Mouse (Mus musculus): Measurements from ENCODE around the gene Loxl3. TPM values are rescaled to one million over a fixed set of nuclear protein-coding genes. Genes with fewer than 3 reads are reported as not detected.

Loxl3 gene
- total and polyA plus RNA-seq, 2 experiments from 2014 or later, result 4.7 to 7.3 TPM

DNA sequence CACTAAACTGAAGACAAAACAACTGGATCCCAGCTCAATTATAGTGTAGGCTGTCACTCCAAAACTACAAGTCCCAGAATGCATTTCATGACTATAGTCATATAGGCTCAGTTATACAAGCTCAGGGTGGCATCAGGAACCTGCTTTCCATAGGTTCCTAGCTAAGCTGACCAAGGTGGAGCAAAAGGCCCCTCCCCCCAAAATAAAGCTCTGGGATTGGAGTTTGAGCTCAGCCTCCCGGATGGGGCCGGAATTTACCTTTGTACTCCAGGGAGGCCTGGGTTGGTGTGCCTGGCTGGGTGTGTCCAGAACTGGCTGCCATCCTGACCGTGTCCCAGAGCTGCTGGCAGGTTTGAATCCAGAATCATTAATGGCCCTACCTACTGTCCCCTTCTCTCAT lies 23.8 kb downstream of the Loxl3 start, which contains the start of gene Dqx1:
Gene Dqx1, plus strand, starts transcription at position 55 of the 400 bp plus-strand sequence.
- Histone ChIP-seq H3K36me3 (ENCODE audit: insufficient read depth, low read length) (peaks cover 8% of the 10 kb centered on the region), H3K4me2 (ENCODE audit: low read depth, low read length, poor library complexity, severe bottlenecking) (no peak within 1 kb of the TSS), H3K4me1 (ENCODE audit: insufficient read depth, low read length) (peaks cover 10% of the 10 kb centered on the region), H3K4me3 (ENCODE audit: low read depth, low read length) (no peak within 1 kb of the TSS), H3K27me3 (ENCODE audit: insufficient read depth, low read length) (peaks cover 9% of the 10 kb centered on the region; the same call in 1 of the 2 replicates), H3K27ac (ENCODE audit: low read depth, low read length) (no peak within 1 kb of the TSS), H3K9me3 (ENCODE audit: low read length) (no peaks in the 10 kb centered on the region), H3K9ac (replicated peaks; ENCODE audit: low read length, poor library complexity, severe bottlenecking) (no peak within 1 kb of the TSS)
- TF ChIP-seq CTCF (IDR thresholded peaks at IDR 0.05), result no peak
- 56% methylated on average over 3 of the region's 3 CpGs for WGBS
- ATAC-seq (ENCODE audit: low FRiP score) (no peak), DNase-seq (ENCODE audit: low spot score) (peak; percentile 51)

DNA sequence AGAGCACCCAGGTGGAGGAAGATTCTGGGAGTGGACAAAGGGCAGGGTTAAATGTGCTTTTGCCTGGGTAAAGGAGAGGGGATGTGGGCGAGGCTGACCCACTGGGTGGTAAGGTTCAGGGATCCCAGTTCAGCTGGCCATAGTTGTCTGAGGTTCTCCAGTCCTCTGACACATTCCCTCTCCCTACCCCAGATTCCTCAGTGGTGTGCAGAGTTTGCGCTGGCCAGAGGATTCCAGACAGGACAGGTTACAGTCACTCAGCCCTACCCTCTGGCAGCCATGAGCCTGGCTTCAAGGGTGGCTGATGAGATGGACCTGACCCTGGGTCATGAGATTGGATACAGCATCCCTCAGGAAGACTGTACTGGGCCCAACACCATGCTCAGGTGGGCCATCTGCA lies 24.8 kb downstream of the Loxl3 start:
- Histone ChIP-seq H3K4me3 (ENCODE audit: low read depth, low read length) (no peak overlapping the region), H3K4me1 (ENCODE audit: insufficient read depth, low read length) (peaks cover 10% of the 10 kb centered on the region), H3K36me3 (ENCODE audit: insufficient read depth, low read length) (peaks cover 8% of the 10 kb centered on the region), H3K4me2 (ENCODE audit: low read depth, low read length, poor library complexity, severe bottlenecking) (no peak overlapping the region), H3K9ac (replicated peaks; ENCODE audit: low read length, poor library complexity, severe bottlenecking) (no peak overlapping the region), H3K27me3 (ENCODE audit: insufficient read depth, low read length) (peaks cover 18% of the 10 kb centered on the region), H3K9me3 (ENCODE audit: low read length) (no peaks in the 10 kb centered on the region), H3K27ac (ENCODE audit: low read depth, low read length) (no peak overlapping the region)
- DNase-seq (ENCODE audit: low spot score) (no peak), ATAC-seq (ENCODE audit: low FRiP score) (no peak)
- 70% methylated on average over 2 of the region's 2 CpGs for WGBS
- no peak for TF ChIP-seq CTCF (IDR thresholded peaks at IDR 0.05)

DNA sequence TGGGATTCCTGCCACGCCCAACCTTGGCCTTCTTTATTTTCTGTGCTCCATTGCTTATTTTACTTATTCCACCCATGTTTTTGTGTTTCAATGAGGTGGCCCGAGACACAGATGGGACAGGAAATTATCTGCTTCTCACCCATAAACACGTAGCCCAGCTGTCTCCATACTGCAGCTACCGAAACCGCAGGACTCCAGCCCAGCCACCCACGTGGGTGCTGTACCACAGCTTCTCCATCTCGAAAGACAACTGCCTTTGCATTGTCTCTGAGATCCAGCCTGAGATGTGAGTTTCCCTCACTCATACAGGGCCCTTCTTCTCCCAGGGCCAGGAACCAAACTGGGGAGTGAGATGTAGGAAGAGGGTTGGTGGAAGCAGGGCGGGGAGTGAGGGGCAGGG lies 32.0 kb downstream of the Loxl3 start:
- Histone ChIP-seq H3K36me3 (ENCODE audit: insufficient read depth, low read length) (no peaks in the 10 kb centered on the region), H3K9me3 (ENCODE audit: low read length) (no peaks in the 10 kb centered on the region), H3K4me1 (ENCODE audit: insufficient read depth, low read length) (peaks cover 3% of the 10 kb centered on the region; the same call in 1 of the 2 replicates), H3K27ac (ENCODE audit: low read depth, low read length) (no peak overlapping the region), H3K27me3 (ENCODE audit: insufficient read depth, low read length) (peaks cover 78% of the 10 kb centered on the region), H3K4me2 (ENCODE audit: low read depth, low read length, poor library complexity, severe bottlenecking) (no peak overlapping the region), H3K9ac (replicated peaks; ENCODE audit: low read length, poor library complexity, severe bottlenecking) (no peak overlapping the region), H3K4me3 (ENCODE audit: low read depth, low read length) (no peak overlapping the region)
- 43% methylated on average over 8 of the region's 8 CpGs for WGBS
- no peak for TF ChIP-seq CTCF (IDR thresholded peaks at IDR 0.05)
- no peak for ATAC-seq (ENCODE audit: low FRiP score)
- no peak for DNase-seq (ENCODE audit: low spot score)

DNA sequence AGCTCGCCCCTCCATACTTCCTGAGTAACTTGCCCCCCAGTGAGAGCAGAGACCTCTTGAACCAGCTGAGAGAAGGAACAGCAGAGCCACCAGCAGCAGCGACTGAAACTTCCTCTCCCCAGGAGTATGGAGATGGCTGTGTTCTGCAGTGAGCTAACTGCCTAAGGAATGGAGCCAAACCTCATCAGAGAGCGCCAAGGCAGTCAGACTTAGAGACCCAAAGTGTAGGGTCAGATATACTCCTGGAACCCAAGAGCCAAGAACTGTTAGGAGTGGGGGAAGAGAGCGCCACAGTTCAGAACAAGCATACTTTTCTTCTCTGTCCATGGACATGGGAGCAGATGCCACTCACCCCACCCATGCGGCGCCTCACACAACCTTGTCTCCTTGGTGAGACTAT lies 32.5 kb downstream of the Loxl3 start:
- TF ChIP-seq CTCF (IDR thresholded peaks at IDR 0.05), result no peak
- H3K4me2 ChIP-seq (ENCODE audit: low read depth, low read length, poor library complexity, severe bottlenecking), result no peak overlapping the region
- peaks cover 78% of the 10 kb centered on the region for H3K27me3 ChIP-seq (ENCODE audit: insufficient read depth, low read length)
- H3K9me3 ChIP-seq (ENCODE audit: low read length), result no peaks in the 10 kb centered on the region
- H3K27ac ChIP-seq (ENCODE audit: low read depth, low read length), result no peak overlapping the region
- no peaks in the 10 kb centered on the region for H3K36me3 ChIP-seq (ENCODE audit: insufficient read depth, low read length)
- peaks cover 3% of the 10 kb centered on the region; the same call in 1 of the 2 replicates for H3K4me1 ChIP-seq (ENCODE audit: insufficient read depth, low read length)
- ATAC-seq (ENCODE audit: low FRiP score) (no peak), DNase-seq (ENCODE audit: low spot score) (no peak)
- no peak overlapping the region for H3K4me3 ChIP-seq (ENCODE audit: low read depth, low read length)
- H3K9ac ChIP-seq (replicated peaks; ENCODE audit: low read length, poor library complexity, severe bottlenecking), result no peak overlapping the region
- WGBS, result 22% methylated on average over 6 of the region's 6 CpGs

DNA sequence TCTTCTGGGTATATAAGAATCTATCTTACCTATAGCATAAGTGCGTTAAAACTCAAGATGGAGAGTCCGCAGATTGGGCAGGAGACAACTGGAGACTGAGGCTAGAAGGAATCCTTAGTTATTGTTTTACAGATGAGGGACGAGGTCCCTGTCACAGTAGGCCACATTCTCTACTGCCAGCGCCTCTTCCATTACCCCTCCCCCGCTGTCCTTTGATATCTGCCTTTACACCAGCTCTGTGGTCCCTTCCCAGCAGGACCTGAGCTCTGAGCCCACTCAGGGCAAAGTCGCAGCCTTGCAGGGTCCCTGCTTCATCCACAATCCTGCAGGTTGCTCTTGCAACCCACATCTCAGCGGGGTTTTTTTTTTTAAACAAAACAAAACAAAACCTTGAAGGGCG lies 34.2 kb downstream of the Loxl3 start:
- no peak overlapping the region for H3K27ac ChIP-seq (ENCODE audit: low read depth, low read length)
- WGBS, result 5% methylated on average over 8 of the region's 8 CpGs
- no peaks in the 10 kb centered on the region for H3K9me3 ChIP-seq (ENCODE audit: low read length)
- DNase-seq (ENCODE audit: low spot score) (no peak), ATAC-seq (ENCODE audit: low FRiP score) (no peak)
- no peak overlapping the region for H3K4me2 ChIP-seq (ENCODE audit: low read depth, low read length, poor library complexity, severe bottlenecking)
- no peak overlapping the region for H3K9ac ChIP-seq (replicated peaks; ENCODE audit: low read length, poor library complexity, severe bottlenecking)
- H3K4me1 ChIP-seq (ENCODE audit: insufficient read depth, low read length), result peaks cover 3% of the 10 kb centered on the region; the same call in 1 of the 2 replicates
- no peak for TF ChIP-seq CTCF (IDR thresholded peaks at IDR 0.05)
- no peak overlapping the region; the same call in 1 of the 2 replicates for H3K4me3 ChIP-seq (ENCODE audit: low read depth, low read length)
- H3K36me3 ChIP-seq (ENCODE audit: insufficient read depth, low read length), result no peaks in the 10 kb centered on the region
- H3K27me3 ChIP-seq (ENCODE audit: insufficient read depth, low read length), result peaks cover 86% of the 10 kb centered on the region

DNA sequence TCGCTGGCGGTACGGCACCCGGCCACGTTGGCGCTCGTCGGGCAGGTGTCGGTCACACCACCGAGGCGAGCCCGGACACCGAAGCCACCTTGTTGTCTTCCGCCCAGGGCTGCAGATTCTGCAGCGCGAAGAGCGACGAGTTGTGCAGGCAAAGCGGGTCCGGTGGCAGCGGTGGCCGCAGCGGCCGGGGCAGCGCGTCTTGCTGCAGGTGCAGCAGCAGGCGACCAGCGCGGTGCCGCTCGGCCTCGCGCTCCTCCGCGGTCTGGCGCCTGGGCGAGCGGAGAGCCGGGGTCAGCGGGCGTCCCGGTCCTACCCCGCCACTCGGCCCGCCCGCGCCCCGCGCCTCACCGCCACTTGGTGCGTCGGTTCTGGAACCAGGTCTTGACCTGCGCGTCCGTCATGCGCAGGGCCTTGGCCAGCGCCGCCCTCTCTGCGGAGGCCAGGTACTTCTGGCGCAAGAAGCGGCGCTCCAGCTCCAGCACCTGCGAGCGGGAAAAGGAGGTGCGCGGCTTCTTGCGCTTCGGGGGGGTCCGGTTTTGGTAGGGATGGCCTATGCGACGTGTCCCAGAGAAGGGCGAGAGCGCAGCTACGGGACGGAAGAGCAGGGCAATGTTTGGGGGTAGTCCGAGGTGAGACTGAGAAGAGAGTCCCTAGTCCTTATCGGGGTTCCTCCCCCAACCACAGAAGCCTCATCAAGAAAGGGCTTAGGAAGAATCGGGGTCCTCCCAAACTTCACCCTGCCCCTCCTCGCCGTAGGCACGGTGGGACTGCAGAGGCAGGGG lies 34.9 kb downstream of the Loxl3 start:
- Histone ChIP-seq H3K27ac (ENCODE audit: low read depth, low read length) (no peak overlapping the region), H3K4me1 (ENCODE audit: insufficient read depth, low read length) (peaks cover 3% of the 10 kb centered on the region; the same call in 1 of the 2 replicates), H3K4me2 (ENCODE audit: low read depth, low read length, poor library complexity, severe bottlenecking) (peak overlapping the region; percentile 16), H3K36me3 (ENCODE audit: insufficient read depth, low read length) (no peaks in the 10 kb centered on the region), H3K9me3 (ENCODE audit: low read length) (no peaks in the 10 kb centered on the region), H3K9ac (replicated peaks; ENCODE audit: low read length, poor library complexity, severe bottlenecking) (no peak overlapping the region), H3K27me3 (ENCODE audit: insufficient read depth, low read length) (peaks cover 87% of the 10 kb centered on the region), H3K4me3 (ENCODE audit: low read depth, low read length) (peak overlapping the region; percentile 12; the same call in 1 of the 2 replicates)
- no peak for DNase-seq (ENCODE audit: low spot score)
- WGBS, result 1% methylated on average over 69 of the region's 81 CpGs
- TF ChIP-seq CTCF (IDR thresholded peaks at IDR 0.05), result no peak
- no peak for ATAC-seq (ENCODE audit: low FRiP score)

Data from midbrain, postnatal 0 days (tissue).